Mouse (Mus musculus): ENCODE measurements around the gene Lrp8.

Lrp8 gene

GRCm38 (mm10) chr4:107921952-107922351 is 119.9 kb downstream of the Lrp8 start:
- DNase-seq (ENCODE audit: inconsistent ontology term), result no peak

- peak; percentile 97 for DNase-seq (ENCODE audit: inconsistent ontology term)
Observed at GRCm38 (mm10) chr4:107923145-107923802, 121.2 kb downstream of the Lrp8 start, which contains the start of gene Cpt2. Gene Cpt2, minus strand, starts transcription at chr4:107923610.

- DNase-seq (ENCODE audit: inconsistent ontology term), result no peak
Observed at GRCm38 (mm10) chr4:107923803-107924194, 121.7 kb downstream of the Lrp8 start.

Measured in Muller cell, postnatal 12 days (primary cell).